Mouse (Mus musculus) ES-E14 (cell line): Measurements from ENCODE around the gene Spns3. TPM values are rescaled to one million over a fixed set of nuclear protein-coding genes. Genes with fewer than 3 reads are reported as not detected.

Experiments
- DNase-seq: peaks from one replicate; pipeline ENCODE4 v3.0.0-alpha.2; 2013; ENCODE audit warnings: low read depth, low spot score
- H3K27ac ChIP-seq: 2 replicates; pipeline ENCODE4 v1.5.1; 2012; ENCODE audit warnings: low read depth, mild to moderate bottlenecking, low read length, moderate library complexity, mixed read lengths; ENCODE audit not compliant: poor library complexity, insufficient read depth, severe bottlenecking
- H3K36me3 ChIP-seq: 2 replicates; pipeline ENCODE4 v1.6.1; 2012; ENCODE audit warnings: mild to moderate bottlenecking, low read length, moderate library complexity, mixed read lengths; ENCODE audit not compliant: control insufficient read depth, poor library complexity, insufficient read depth, severe bottlenecking
- H3K4me1 ChIP-seq, 2 experiments: fragments of 150-350 bp in 1 of 2; sonication (generic) in 1 of 2; 2 replicates each; pipeline ENCODE4 v1.6.1; 2012; ENCODE audit warnings: low read length in 2 of 2, mild to moderate bottlenecking in 1 of 2, mixed read lengths in 1 of 2; ENCODE audit not compliant: control insufficient read depth in 2 of 2, insufficient read depth in 2 of 2, poor library complexity in 1 of 2
- H3K4me3 ChIP-seq, 2 experiments: fragments of 150-350 bp in 1 of 2; sonication (generic) in 1 of 2; 2 replicates each; pipeline ENCODE4 v1.5.1; 2012; ENCODE audit warnings: low read length in 2 of 2, low read depth in 1 of 2, mild to moderate bottlenecking in 1 of 2, mixed read lengths in 1 of 2; ENCODE audit not compliant: insufficient read depth in 1 of 2, poor library complexity in 1 of 2, severe bottlenecking in 1 of 2
- H3K9ac ChIP-seq: 2 replicates; pipeline ENCODE4 v1.6.1; 2012; ENCODE audit warnings: low read depth, mild to moderate bottlenecking, low read length, mixed read lengths; ENCODE audit not compliant: poor library complexity, insufficient read depth, severe bottlenecking
- H3K9me3 ChIP-seq: fragments of 150-350 bp; sonication (generic); 2 replicates; pipeline ENCODE4 v1.6.1; 2012; ENCODE audit warnings: low read depth, mild to moderate bottlenecking, low read length; ENCODE audit not compliant: control insufficient read depth, insufficient read depth
- CHD2 ChIP-seq: IDR thresholded peaks from 2 replicates; pipeline ENCODE4 v1.6.1; 2014; ENCODE audit warnings: mild to moderate bottlenecking, low read depth, low read length, inconsistent platforms
- HCFC1 ChIP-seq: IDR thresholded peaks from 2 replicates; pipeline ENCODE4 v1.6.1; 2012; ENCODE audit warnings: low read length, inconsistent platforms, borderline replicate concordance; ENCODE audit not compliant: insufficient read depth
- MAFK ChIP-seq: IDR thresholded peaks from 2 replicates; pipeline ENCODE4 v1.6.1; 2014; ENCODE audit warnings: mild to moderate bottlenecking, low read depth, low read length, inconsistent platforms; ENCODE audit not compliant: insufficient read depth
- ZC3H11A ChIP-seq: IDR thresholded peaks from 2 replicates; pipeline ENCODE4 v1.6.1; 2012; ENCODE audit warnings: low read depth, mild to moderate bottlenecking, inconsistent platforms, low read length, borderline replicate concordance
- ZNF384 ChIP-seq: IDR thresholded peaks from 2 replicates; pipeline ENCODE4 v1.6.1; 2012; ENCODE audit warnings: low read depth, low read length, inconsistent platforms
- in situ Hi-C, 2 experiments: fragments of 600-800 bp; cut with MboI; formaldehyde crosslinking; loops; one replicate each; pipeline ENCODE4 v1.15.1; 2025; ENCODE audit warnings: low sequenced_read_pairs in 2 of 2, inconsistent platforms in 1 of 2; ENCODE audit not compliant: unreplicated experiment in 2 of 2
- total RNA-seq: library from RNA; depleted of rRNA; stranded (reverse); fragments of 300-350 nt; gene quantifications from 2 replicates; pipeline ENCODE4 v1.2.3, GENCODE M21; 2012

The Spns3 gene
- total RNA-seq, 1 experiment = 1.9 TPM

DNA sequence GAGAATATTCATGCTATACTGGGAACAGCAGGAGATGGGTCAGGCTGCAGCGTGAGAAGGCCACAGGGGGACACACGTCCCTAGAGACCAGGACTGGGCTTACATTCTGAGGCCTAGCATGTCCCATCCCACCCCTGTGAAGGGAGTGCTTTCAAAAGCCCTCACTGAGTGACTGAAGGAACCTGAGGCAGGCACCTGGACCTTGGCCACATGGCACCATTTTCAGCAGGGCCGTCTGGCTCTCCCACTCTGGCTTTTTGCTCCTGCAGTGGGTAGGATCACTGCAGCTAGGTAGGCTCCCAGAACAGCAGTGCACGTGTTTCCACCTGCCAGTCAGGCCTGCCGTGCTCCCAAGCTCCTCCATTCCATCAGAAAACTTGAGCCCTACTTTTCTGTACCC lies 81.8 kb downstream of the Spns3 start:
- Histone ChIP-seq H3K9me3 (no peaks in the 10 kb centered on the region), H3K4me3 (no peak overlapping the region), H3K4me1 (peaks cover 2 to 10% of the 10 kb centered on the region in 2 experiments; a peak in 2 of 4 replicates), H3K9ac (no peak overlapping the region), H3K27ac (no peak overlapping the region), H3K36me3 (no peaks in the 10 kb centered on the region)
- in situ Hi-C loops = no loop called here
- TF ChIP-seq ZC3H11A (no peak), HCFC1 (no peak), MAFK (no peak), CHD2 (no peak), ZNF384 (no peak)
- no peak for DNase-seq

DNA sequence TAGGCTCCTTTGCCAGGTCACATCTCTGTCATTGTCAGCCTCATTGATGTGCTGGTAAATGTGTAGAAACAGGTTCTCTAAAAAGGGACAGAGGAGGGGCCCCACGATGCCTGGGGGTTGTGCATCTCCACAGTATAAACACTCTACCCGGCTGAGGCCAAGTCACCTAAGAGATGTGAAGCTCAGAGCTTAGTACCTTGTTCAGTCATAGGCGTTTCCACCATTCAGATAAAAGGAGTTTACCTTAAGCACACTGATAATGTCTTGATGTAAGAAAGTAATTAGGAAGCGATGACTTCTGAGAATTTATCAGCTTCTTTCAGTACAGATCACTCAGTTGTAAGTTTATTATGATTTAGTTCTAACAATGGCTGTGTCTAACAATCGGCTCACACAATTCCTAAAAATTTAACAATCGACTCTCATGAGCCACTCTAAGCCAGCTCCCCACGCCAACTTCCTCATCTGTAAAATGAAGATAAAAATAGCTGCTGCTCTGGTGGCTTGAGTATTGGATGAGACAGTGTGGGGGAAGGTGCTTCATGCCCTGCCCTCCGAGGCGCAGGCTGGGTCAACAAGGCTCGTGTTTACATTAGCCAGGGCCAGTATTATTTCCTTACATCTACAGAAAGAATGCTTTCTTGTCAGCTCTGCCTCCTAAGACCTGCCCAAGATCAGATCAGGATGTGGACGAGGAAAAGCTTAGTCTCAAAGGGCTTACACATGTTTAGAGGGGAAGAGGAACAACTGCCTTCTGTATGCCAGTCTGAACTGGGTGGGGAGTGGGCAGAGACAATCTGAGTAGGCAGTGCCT lies 83.4 kb downstream of the Spns3 start:
- Histone ChIP-seq H3K9me3 (no peaks in the 10 kb centered on the region), H3K4me3 (no peak overlapping the region), H3K36me3 (no peaks in the 10 kb centered on the region), H3K9ac (no peak overlapping the region), H3K27ac (no peak overlapping the region), H3K4me1 (peaks cover 0 to 2% of the 10 kb centered on the region in 2 experiments; a peak in 1 of 4 replicates)
- no peak for TF ChIP-seq MAFK
- TF ChIP-seq HCFC1 = no peak
- TF ChIP-seq ZC3H11A = no peak
- TF ChIP-seq CHD2 = no peak
- no peak for TF ChIP-seq ZNF384
- in situ Hi-C loops = no loop called here
- DNase-seq = no peak

DNA sequence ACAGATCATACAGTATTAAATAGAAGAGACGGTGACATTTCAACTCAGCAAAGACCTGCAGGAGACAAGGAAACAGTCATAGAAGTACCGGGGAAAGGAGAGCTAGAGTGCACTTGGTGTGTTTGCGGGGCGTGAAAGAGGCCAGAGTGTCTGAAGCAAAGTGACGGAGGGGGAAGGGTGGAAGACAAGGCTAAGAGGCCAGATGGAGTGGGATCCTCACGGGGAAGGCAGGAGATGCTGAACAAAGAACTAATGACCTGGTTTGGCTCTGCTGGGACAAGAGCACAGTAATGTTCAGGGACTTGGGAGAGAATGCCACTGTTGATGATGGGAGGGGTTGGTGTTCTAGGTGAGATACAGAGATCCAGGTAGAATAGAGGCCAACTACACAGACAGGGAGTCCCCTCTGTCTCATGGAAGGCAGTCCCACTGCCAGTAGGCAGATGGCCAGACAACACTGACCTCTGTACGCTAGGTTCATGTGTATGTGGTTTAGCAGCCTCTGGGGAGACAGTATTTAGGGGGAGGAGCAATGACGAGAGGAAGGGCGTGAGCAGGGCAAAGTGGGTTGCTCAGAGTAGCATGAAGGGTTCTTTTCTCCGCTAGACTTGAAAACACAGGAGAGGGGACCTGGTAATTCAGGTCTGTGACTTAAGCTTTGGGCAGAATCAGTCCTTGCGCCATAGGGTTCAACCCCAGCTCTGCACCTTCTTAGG lies 84.2 kb downstream of the Spns3 start:
- no peak overlapping the region for H3K4me3 ChIP-seq
- H3K9ac ChIP-seq = no peak overlapping the region
- peaks cover 0 to 2% of the 10 kb centered on the region in 2 experiments; a peak in 1 of 4 replicates for H3K4me1 ChIP-seq
- H3K9me3 ChIP-seq = no peaks in the 10 kb centered on the region
- H3K36me3 ChIP-seq = no peaks in the 10 kb centered on the region
- no peak for DNase-seq
- H3K27ac ChIP-seq = no peak overlapping the region
- in situ Hi-C loops = no loop called here
- TF ChIP-seq ZC3H11A (no peak), HCFC1 (no peak), MAFK (no peak), ZNF384 (no peak), CHD2 (no peak)

DNA sequence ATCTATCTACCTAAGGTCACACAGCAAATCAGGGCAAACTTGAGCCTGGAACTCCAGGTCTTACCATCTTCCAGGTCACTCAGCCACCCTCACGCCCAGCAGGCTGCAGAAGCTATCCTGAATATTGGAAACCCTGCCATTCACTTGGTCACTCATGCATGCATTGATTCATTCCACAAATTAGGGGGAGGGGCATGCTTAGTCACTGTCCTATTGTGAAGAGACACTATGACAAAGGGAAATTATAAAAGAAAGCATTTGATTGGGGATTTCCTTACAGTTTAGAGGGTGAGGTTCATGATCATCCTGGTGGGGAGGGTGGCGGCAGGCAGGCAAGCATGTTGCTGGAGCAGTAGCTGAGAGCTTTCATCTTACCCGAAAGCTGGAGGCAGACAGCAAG lies 85.5 kb downstream of the Spns3 start:
- in situ Hi-C loops = no loop called here
- H3K27ac ChIP-seq = no peak overlapping the region

More for the DNA sequence above, 85.5 kb downstream of the Spns3 start:
- Histone ChIP-seq H3K36me3 (no peaks in the 10 kb centered on the region), H3K4me3 (no peak overlapping the region), H3K4me1 (peaks cover 0 to 2% of the 10 kb centered on the region in 2 experiments; a peak in 1 of 4 replicates), H3K9ac (no peak overlapping the region), H3K9me3 (no peaks in the 10 kb centered on the region)
- DNase-seq = no peak
- TF ChIP-seq ZNF384 (no peak), MAFK (no peak), ZC3H11A (no peak), HCFC1 (no peak), CHD2 (no peak)
